Comparison of ENCODE assay signal across 8 mouse cellular contexts in genomic region chr4:137469845-137470692, GRCm38 (mm10). TPM values are rescaled to one million over a fixed set of nuclear protein-coding genes. Genes with fewer than 3 reads are reported as not detected.
DNase-seq lines count a peak whose midpoint lies in the region; ATAC-seq and TF ChIP-seq lines count a peak whose summit lies in the region.

No protein-coding gene starts in this region.

- H3K4me3 ChIP-seq in kidney, postnatal 0 days (replicated peaks; ENCODE audit: low read depth, low read length) = peak overlapping the region; percentile 85
- H3K4me3 ChIP-seq in embryonic facial prominence, embryonic 14.5 days (ENCODE audit: low read depth, low read length) = peak overlapping the region; percentile 76
- H3K4me3 ChIP-seq in intestine, embryonic 14.5 days (ENCODE audit: low read depth, low read length) = peak overlapping the region; percentile 65
- H3K4me3 ChIP-seq in neural tube, embryonic 12.5 days = peak overlapping the region; percentile 61

- no peak for ATAC-seq in kidney, postnatal 0 days (replicated peaks; ENCODE audit: low FRiP score, low read depth)
- ATAC-seq in embryonic facial prominence, embryonic 14.5 days (ENCODE audit: low read depth) = no peak
- no peak for ATAC-seq in intestine, embryonic 14.5 days (replicated peaks; ENCODE audit: low FRiP score, low TSS enrichment, low read depth)
- ATAC-seq in neural tube, embryonic 12.5 days (ENCODE audit: low FRiP score, low read depth) = 0 out of 2 replicates have a peak, but pooled peaks have one; percentile 21

- peak overlapping the region; percentile 87 for H3K27ac ChIP-seq in kidney, postnatal 0 days
- peak overlapping the region; percentile 69 for H3K27ac ChIP-seq in embryonic facial prominence, embryonic 14.5 days (replicated peaks; ENCODE audit: low read depth, low read length)
- H3K27ac ChIP-seq in intestine, embryonic 14.5 days (ENCODE audit: low read depth) = peak overlapping the region; percentile 29; the same call in 1 of the 2 replicates
- H3K27ac ChIP-seq in neural tube, embryonic 12.5 days = no peak overlapping the region

- DNase-seq in kidney, postnatal 0 days (ENCODE audit: low spot score) = peak; percentile 40
- no peak for DNase-seq in kidney, adult 11 months
- no peak for DNase-seq in embryonic facial prominence, embryonic 14.5 days (ENCODE audit: low spot score)
- no peak for DNase-seq in intestine, embryonic 14.5 days (ENCODE audit: low spot score)
- no peak for DNase-seq in c-Kit-positive CD71-positive TER-119-positive erythroid progenitor cells, embryonic 14.5 days (ENCODE audit: low spot score)
- no peak for DNase-seq in cerebellum, adult 11 months
- DNase-seq in left cerebral cortex, adult 11 months (ENCODE audit: low spot score) = no peak

- peak overlapping the region; percentile 88 for H3K9ac ChIP-seq in kidney, postnatal 0 days (ENCODE audit: low read depth, low read length)
- H3K9ac ChIP-seq in embryonic facial prominence, embryonic 14.5 days (ENCODE audit: low read depth, low read length) = peak overlapping the region; percentile 88
- H3K9ac ChIP-seq in intestine, embryonic 14.5 days (ENCODE audit: low read length) = peak overlapping the region; percentile 59
- no peak overlapping the region; the same call in 1 of the 2 replicates for H3K9ac ChIP-seq in neural tube, embryonic 12.5 days

- 33% methylated on average over 15 of the region's 15 CpGs for WGBS in kidney, postnatal 0 days
- WGBS in embryonic facial prominence, embryonic 14.5 days = 45% methylated on average over 15 of the region's 15 CpGs
- 38% methylated on average over 15 of the region's 15 CpGs for WGBS in intestine, embryonic 14.5 days
- WGBS in neural tube, embryonic 12.5 days = 37% methylated on average over 15 of the region's 15 CpGs

- peak overlapping the region; percentile 96 for H3K4me2 ChIP-seq in kidney, postnatal 0 days (ENCODE audit: low read length)
- peak overlapping the region; percentile 83 for H3K4me2 ChIP-seq in embryonic facial prominence, embryonic 14.5 days (ENCODE audit: low read depth, low read length)
- H3K4me2 ChIP-seq in intestine, embryonic 14.5 days (ENCODE audit: low read length) = peak overlapping the region; percentile 71
- peak overlapping the region; percentile 96 for H3K4me2 ChIP-seq in neural tube, embryonic 12.5 days (replicated peaks)

- H3K4me1 ChIP-seq in kidney, postnatal 0 days (replicated peaks; ENCODE audit: insufficient read depth, low read length) = peaks cover 42% of the 10 kb centered on the region
- H3K4me1 ChIP-seq in embryonic facial prominence, embryonic 14.5 days (ENCODE audit: control insufficient read depth, insufficient read depth, low read length) = peaks cover 41% of the 10 kb centered on the region
- H3K4me1 ChIP-seq in intestine, embryonic 14.5 days (replicated peaks; ENCODE audit: control insufficient read depth, insufficient read depth, low read length) = peaks cover 48% of the 10 kb centered on the region
- H3K4me1 ChIP-seq in neural tube, embryonic 12.5 days = peaks cover 30% of the 10 kb centered on the region

- no peaks in the 10 kb centered on the region for H3K9me3 ChIP-seq in kidney, postnatal 0 days (replicated peaks; ENCODE audit: low read length)
- H3K9me3 ChIP-seq in embryonic facial prominence, embryonic 14.5 days (ENCODE audit: control insufficient read depth, low read length) = no peaks in the 10 kb centered on the region
- no peaks in the 10 kb centered on the region for H3K9me3 ChIP-seq in intestine, embryonic 14.5 days (ENCODE audit: control insufficient read depth, low read length)
- H3K9me3 ChIP-seq in neural tube, embryonic 12.5 days = no peaks in the 10 kb centered on the region

- H3K27me3 ChIP-seq in kidney, postnatal 0 days (ENCODE audit: insufficient read depth, low read length) = no peaks in the 10 kb centered on the region
- no peaks in the 10 kb centered on the region for H3K27me3 ChIP-seq in embryonic facial prominence, embryonic 14.5 days (replicated peaks; ENCODE audit: control insufficient read depth, insufficient read depth, low read length)
- H3K27me3 ChIP-seq in intestine, embryonic 14.5 days (replicated peaks; ENCODE audit: control insufficient read depth, insufficient read depth, low read length) = no peaks in the 10 kb centered on the region
- H3K27me3 ChIP-seq in neural tube, embryonic 12.5 days (replicated peaks) = no peaks in the 10 kb centered on the region

- peak; percentile 27; the same call in 1 of the 2 replicates for TF ChIP-seq CTCF in kidney, postnatal 0 days (IDR thresholded peaks at IDR 0.05; ENCODE audit: low read depth)

- no peaks in the 10 kb centered on the region for H3K36me3 ChIP-seq in kidney, postnatal 0 days (ENCODE audit: insufficient read depth, low read length)
- no peaks in the 10 kb centered on the region for H3K36me3 ChIP-seq in embryonic facial prominence, embryonic 14.5 days (ENCODE audit: control insufficient read depth, insufficient read depth, low read length)
- no peaks in the 10 kb centered on the region; the same call in 1 of the 2 replicates for H3K36me3 ChIP-seq in intestine, embryonic 14.5 days (ENCODE audit: control insufficient read depth, insufficient read depth, low read length)
- H3K36me3 ChIP-seq in neural tube, embryonic 12.5 days = no peaks in the 10 kb centered on the region

RNA-seq across cellular contexts. Expression of gene Hspg2, which starts 1.5 kb away (rescaled TPM):
- 31.3 and 34.0 TPM in 2 replicates for polyA plus RNA-seq in kidney, postnatal 0 days (2015; fragmentation: Nextera tagmentation; extraction: Ambion mirVana)
- polyA plus RNA-seq in embryonic facial prominence, embryonic 14.5 days (2014; fragmentation: Nextera tagmentation; extraction: Ambion mirVana) = 64.8 and 67.2 TPM in 2 replicates
- 44.4 and 49.8 TPM in 2 replicates for polyA plus RNA-seq in intestine, embryonic 14.5 days (2014; fragmentation: Nextera tagmentation; extraction: Ambion mirVana)
- 11.3 and 12.4 TPM in 2 replicates for polyA plus RNA-seq in neural tube, embryonic 12.5 days (2016; fragmentation: Nextera tagmentation; extraction: Ambion mirVana)

RNA-seq across cellular contexts. Expression of gene 1700013G24Rik, which starts 17.0 kb away (rescaled TPM):
- not detected in 2 replicates for polyA plus RNA-seq in kidney, postnatal 0 days (2015; fragmentation: Nextera tagmentation; extraction: Ambion mirVana)
- polyA plus RNA-seq in embryonic facial prominence, embryonic 14.5 days (2014; fragmentation: Nextera tagmentation; extraction: Ambion mirVana) = 0.17 and 0.46 TPM in 2 replicates
- polyA plus RNA-seq in intestine, embryonic 14.5 days (2014; fragmentation: Nextera tagmentation; extraction: Ambion mirVana) = not detected in 2 replicates
- polyA plus RNA-seq in neural tube, embryonic 12.5 days (2016; fragmentation: Nextera tagmentation; extraction: Ambion mirVana) = not detected in 2 replicates

RNA-seq across cellular contexts. Expression of gene Cela3b, which starts 39.7 kb away (rescaled TPM):
- not detected in 2 replicates for polyA plus RNA-seq in kidney, postnatal 0 days (2015; fragmentation: Nextera tagmentation; extraction: Ambion mirVana)
- polyA plus RNA-seq in embryonic facial prominence, embryonic 14.5 days (2014; fragmentation: Nextera tagmentation; extraction: Ambion mirVana) = 0.30 and 0.56 TPM in 2 replicates
- polyA plus RNA-seq in intestine, embryonic 14.5 days (2014; fragmentation: Nextera tagmentation; extraction: Ambion mirVana) = 3.8 TPM in 1 of 2 replicates, not detected in the other
- not detected in 2 replicates for polyA plus RNA-seq in neural tube, embryonic 12.5 days (2016; fragmentation: Nextera tagmentation; extraction: Ambion mirVana)
